8 mouse cellular contexts compared by ENCODE assay signal in genomic region chr9:72275979-72276500, GRCm38 (mm10). TPM values are rescaled to one million over a fixed set of nuclear protein-coding genes. Genes with fewer than 3 reads are reported as not detected.
A peak's percentile ranks its signal among the peaks of the same experiment; 100 is the strongest.
DNase-seq lines count a peak whose midpoint lies in the region; ATAC-seq and TF ChIP-seq lines count a peak whose summit lies in the region.

No protein-coding gene starts in this region.

- 37% methylated on average over 8 of the region's 8 CpGs for WGBS in forebrain, embryonic 15.5 days
- 14% methylated on average over 8 of the region's 8 CpGs for WGBS in liver, adult 2 months
- WGBS in stomach, embryonic 16.5 days = 15% methylated on average over 8 of the region's 8 CpGs

- peaks cover 34% of the 10 kb centered on the region for H3K4me1 ChIP-seq in megakaryocyte, embryonic 14.5 days
- peaks cover 24% of the 10 kb centered on the region for H3K4me1 ChIP-seq in forebrain, embryonic 15.5 days
- H3K4me1 ChIP-seq in liver, adult 2 months (ENCODE audit: control insufficient read depth, insufficient read depth, low read length) = peaks cover 12% of the 10 kb centered on the region
- peaks cover 7% of the 10 kb centered on the region for H3K4me1 ChIP-seq in stomach, embryonic 16.5 days (ENCODE audit: control insufficient read depth, insufficient read depth, low read length)

- peaks cover 6% of the 10 kb centered on the region for H3K36me3 ChIP-seq in megakaryocyte, embryonic 14.5 days (replicated peaks; ENCODE audit: low read length)
- H3K36me3 ChIP-seq in forebrain, embryonic 15.5 days = no peaks in the 10 kb centered on the region
- H3K36me3 ChIP-seq in liver, adult 2 months (ENCODE audit: control insufficient read depth, insufficient read depth, low read length) = no peaks in the 10 kb centered on the region
- no peaks in the 10 kb centered on the region for H3K36me3 ChIP-seq in stomach, embryonic 16.5 days (ENCODE audit: control insufficient read depth, insufficient read depth, low read length)

- H3K4me3 ChIP-seq in megakaryocyte, embryonic 14.5 days (replicated peaks) = peak overlapping the region; percentile 97
- peak overlapping the region; percentile 53 for H3K4me3 ChIP-seq in forebrain, embryonic 15.5 days
- H3K4me3 ChIP-seq in liver, adult 2 months (ENCODE audit: insufficient read depth, low read depth, low read length) = peak overlapping the region; percentile 52
- peak overlapping the region; percentile 67 for H3K4me3 ChIP-seq in stomach, embryonic 16.5 days (replicated peaks; ENCODE audit: low read length)

- no peak for ATAC-seq in CD4-positive, CD25-positive, alpha-beta regulatory T cell, adult 4 months
- ATAC-seq in megakaryocyte, adult 5-6 weeks (ENCODE audit: poor library complexity, severe bottlenecking) = no peak
- no peak for ATAC-seq in forebrain, embryonic 15.5 days (replicated peaks)
- no peak for ATAC-seq in stomach, embryonic 16.5 days (ENCODE audit: insufficient read depth, low FRiP score)

- H3K9me3 ChIP-seq in megakaryocyte, embryonic 14.5 days = peaks cover 13% of the 10 kb centered on the region
- H3K9me3 ChIP-seq in forebrain, embryonic 15.5 days = no peaks in the 10 kb centered on the region
- peaks cover 15% of the 10 kb centered on the region for H3K9me3 ChIP-seq in stomach, embryonic 16.5 days (replicated peaks; ENCODE audit: control insufficient read depth, low read length)

- peaks cover 16% of the 10 kb centered on the region; the same call in 1 of the 2 replicates for H3K79me2 ChIP-seq in liver, adult 2 months (ENCODE audit: control insufficient read depth, insufficient read depth, low read length)

- DNase-seq in CD4-positive, CD25-positive, alpha-beta regulatory T cell, adult 2 months (ENCODE audit: low read depth, low spot score) = peak; percentile 16
- DNase-seq in liver, adult 2 months (ENCODE audit: extremely low read depth, low read depth, low spot score) = peak; percentile 57
- DNase-seq in layer of hippocampus, adult 18-20 months (ENCODE audit: low spot score in 2 of 2) = no peak

- peak overlapping the region; percentile 74 for H3K9ac ChIP-seq in forebrain, embryonic 15.5 days (replicated peaks)
- H3K9ac ChIP-seq in liver, adult 2 months (ENCODE audit: low read depth, low read length) = peak overlapping the region; percentile 53; the same call in 1 of the 2 replicates
- H3K9ac ChIP-seq in stomach, embryonic 16.5 days (ENCODE audit: low read length) = peak overlapping the region; percentile 96

- TF ChIP-seq CTCF in liver, adult 2 months (IDR thresholded peaks at IDR 0.05; ENCODE audit: low read depth, low read length) = no peak

- H3K27ac ChIP-seq in forebrain, embryonic 15.5 days (replicated peaks) = peak overlapping the region; percentile 99
- H3K27ac ChIP-seq in liver, adult 2 months (replicated peaks; ENCODE audit: insufficient read depth, low read depth, low read length) = peak overlapping the region; percentile 56; the same call in 1 of the 2 replicates
- peak overlapping the region; percentile 93 for H3K27ac ChIP-seq in stomach, embryonic 16.5 days (ENCODE audit: low read length)

- H3K27me3 ChIP-seq in megakaryocyte, embryonic 14.5 days (replicated peaks) = no peaks in the 10 kb centered on the region
- H3K27me3 ChIP-seq in forebrain, embryonic 15.5 days = no peaks in the 10 kb centered on the region
- no peaks in the 10 kb centered on the region for H3K27me3 ChIP-seq in liver, adult 2 months (ENCODE audit: control insufficient read depth, insufficient read depth, low read length)
- H3K27me3 ChIP-seq in stomach, embryonic 16.5 days (ENCODE audit: control insufficient read depth, insufficient read depth, low read length) = no peaks in the 10 kb centered on the region

- no peak for TF ChIP-seq POLR2A in liver, adult 2 months (IDR thresholded peaks at IDR 0.05; ENCODE audit: extremely low read depth, insufficient read depth, low read length)

- peak overlapping the region; percentile 63 for H3K4me2 ChIP-seq in forebrain, embryonic 15.5 days (replicated peaks)
- H3K4me2 ChIP-seq in stomach, embryonic 16.5 days (ENCODE audit: low read depth, low read length) = peak overlapping the region; percentile 70

RNA-seq across cellular contexts. Expression of gene Zfp280d, which starts 1.4 kb away (rescaled TPM):
- 10 to 100 TPM; 57.0 to 63.1 TPM for polyA plus RNA-seq in CD4-positive, CD25-positive, alpha-beta regulatory T cell, adult 4 months (2017; shearing (Covaris generic))
- 1.1 and 3.3 TPM in 2 replicates for polyA plus RNA-seq in megakaryocyte, embryonic 14.5 days (2012; ENCODE audit: insufficient read depth, low replicate concordance)
- 54.7 and 56.7 TPM in 2 replicates for total RNA-seq in megakaryocyte, adult 5-6 weeks (2015)
- total RNA-seq in megakaryocyte, adult 5-6 weeks (2017) = 32.3 and 40.3 TPM in 2 replicates
- polyA plus RNA-seq in forebrain, embryonic 15.5 days (2015; fragmentation: Nextera tagmentation; extraction: Ambion mirVana) = 42.7 and 46.5 TPM in 2 replicates
- total RNA-seq in liver, adult 2 months (2014; rRNA removed) = 19.9 and 26.0 TPM in 2 replicates
- polyA plus RNA-seq in liver, adult 2 months (2012; rRNA removed) = 2.0 and 3.1 TPM in 2 replicates
- polyA plus RNA-seq in stomach, embryonic 16.5 days (2015; fragmentation: Nextera tagmentation; extraction: Ambion mirVana) = 28.8 and 34.5 TPM in 2 replicates
- 10 to 100 TPM; 45.7 to 52.6 TPM for total RNA-seq in layer of hippocampus, adult 18-20 months (2021)

Comparison
In these comparisons a context has a peak if more than half of its experiments do, and no peak if none do; other contexts are left out.
1. DNase-seq: peak in CD4-positive, CD25-positive, alpha-beta regulatory T cell, adult 2 months (single experiment) and liver, adult 2 months (single experiment); none in layer of hippocampus, adult 18-20 months (0 of 2).
2. Peak in every context shown above with its lines, with median percentiles within 50 percentile points of each other: H3K4me3 ChIP-seq, H3K27ac ChIP-seq and H3K9ac ChIP-seq.